Mouse (Mus musculus): ENCODE results near the gene Rgs2. TPM values are rescaled to one million over a fixed set of nuclear protein-coding genes. Genes with fewer than 3 reads are reported as not detected.

The Rgs2 gene
- total RNA-seq (2017), result 463 to 869 TPM (median 773 TPM) in 3 replicates

GRCm38 (mm10) chr1:144003904-144004740, at the start of gene Rgs2:
Gene Rgs2, minus strand, starts transcription at chr1:144004161.
- peak; percentile 70 for ATAC-seq (replicated peaks; ENCODE audit: insufficient number of reproducible peaks, low FRiP score, low TSS enrichment, poor library complexity, severe bottlenecking)

- no peak for ATAC-seq (replicated peaks; ENCODE audit: insufficient number of reproducible peaks, low FRiP score, low TSS enrichment, poor library complexity, severe bottlenecking)
These were observed 49.4 kb upstream of the Rgs2 start for GRCm38 (mm10) chr1:144053401-144053800.

- no peak for ATAC-seq (replicated peaks; ENCODE audit: insufficient number of reproducible peaks, low FRiP score, low TSS enrichment, poor library complexity, severe bottlenecking)
These were observed 37.9 kb upstream of the Rgs2 start for GRCm38 (mm10) chr1:144041826-144042225.

GRCm38 (mm10) chr1:144033498-144033897, 29.5 kb upstream of the Rgs2 start:
- ATAC-seq (replicated peaks; ENCODE audit: insufficient number of reproducible peaks, low FRiP score, low TSS enrichment, poor library complexity, severe bottlenecking), result no peak

GRCm38 (mm10) chr1:144030499-144030898, 26.5 kb upstream of the Rgs2 start:
- ATAC-seq (replicated peaks; ENCODE audit: insufficient number of reproducible peaks, low FRiP score, low TSS enrichment, poor library complexity, severe bottlenecking), result no peak

- no peak for ATAC-seq (replicated peaks; ENCODE audit: insufficient number of reproducible peaks, low FRiP score, low TSS enrichment, poor library complexity, severe bottlenecking)
These were observed 25.7 kb upstream of the Rgs2 start for GRCm38 (mm10) chr1:144029679-144030078.

GRCm38 (mm10) chr1:144018417-144018958, 14.5 kb upstream of the Rgs2 start:
- ATAC-seq (replicated peaks; ENCODE audit: insufficient number of reproducible peaks, low FRiP score, low TSS enrichment, poor library complexity, severe bottlenecking), result no peak

- no peak for ATAC-seq (replicated peaks; ENCODE audit: insufficient number of reproducible peaks, low FRiP score, low TSS enrichment, poor library complexity, severe bottlenecking)
These were observed 10.0 kb upstream of the Rgs2 start for GRCm38 (mm10) chr1:144013913-144014312.

GRCm38 (mm10) chr1:144007341-144007740, 3.4 kb upstream of the Rgs2 start:
- no peak for ATAC-seq (replicated peaks; ENCODE audit: insufficient number of reproducible peaks, low FRiP score, low TSS enrichment, poor library complexity, severe bottlenecking)

GRCm38 (mm10) chr1:144006542-144006941, 2.6 kb upstream of the Rgs2 start:
- peak; percentile 72 for ATAC-seq (replicated peaks; ENCODE audit: insufficient number of reproducible peaks, low FRiP score, low TSS enrichment, poor library complexity, severe bottlenecking)

- no peak for ATAC-seq (replicated peaks; ENCODE audit: insufficient number of reproducible peaks, low FRiP score, low TSS enrichment, poor library complexity, severe bottlenecking)
These were observed 1.7 kb upstream of the Rgs2 start for GRCm38 (mm10) chr1:144005648-144006047.

- ATAC-seq (replicated peaks; ENCODE audit: insufficient number of reproducible peaks, low FRiP score, low TSS enrichment, poor library complexity, severe bottlenecking), result no peak
These were observed 780 bp upstream of the Rgs2 start for GRCm38 (mm10) chr1:144004741-144005140.

- ATAC-seq (replicated peaks; ENCODE audit: insufficient number of reproducible peaks, low FRiP score, low TSS enrichment, poor library complexity, severe bottlenecking), result no peak
These were observed 545 bp downstream of the Rgs2 start for GRCm38 (mm10) chr1:144003416-144003815.

GRCm38 (mm10) chr1:144002715-144003066, 1.3 kb downstream of the Rgs2 start:
- ATAC-seq (replicated peaks; ENCODE audit: insufficient number of reproducible peaks, low FRiP score, low TSS enrichment, poor library complexity, severe bottlenecking), result peak; percentile 38; the same call in 1 of the 2 replicates

GRCm38 (mm10) chr1:144002036-144002714, 1.8 kb downstream of the Rgs2 start:
- no peak for ATAC-seq (replicated peaks; ENCODE audit: insufficient number of reproducible peaks, low FRiP score, low TSS enrichment, poor library complexity, severe bottlenecking)

GRCm38 (mm10) chr1:144000246-144000645, 3.7 kb downstream of the Rgs2 start:
- no peak for ATAC-seq (replicated peaks; ENCODE audit: insufficient number of reproducible peaks, low FRiP score, low TSS enrichment, poor library complexity, severe bottlenecking)

- ATAC-seq (replicated peaks; ENCODE audit: insufficient number of reproducible peaks, low FRiP score, low TSS enrichment, poor library complexity, severe bottlenecking), result 0 out of 2 replicates have a peak, but pooled peaks have one; percentile 10
These were observed 4.5 kb downstream of the Rgs2 start for GRCm38 (mm10) chr1:143999371-143999920.

GRCm38 (mm10) chr1:143993026-143993425, 10.9 kb downstream of the Rgs2 start:
- ATAC-seq (replicated peaks; ENCODE audit: insufficient number of reproducible peaks, low FRiP score, low TSS enrichment, poor library complexity, severe bottlenecking), result no peak

- ATAC-seq (replicated peaks; ENCODE audit: insufficient number of reproducible peaks, low FRiP score, low TSS enrichment, poor library complexity, severe bottlenecking), result peak; percentile 60; the same call in 1 of the 2 replicates
These were observed 11.4 kb downstream of the Rgs2 start for GRCm38 (mm10) chr1:143992528-143992927.
